Mouse (Mus musculus) embryonic facial prominence, embryonic 14.5 days (tissue): ENCODE measurements around the gene Olfr533. TPM values are rescaled to one million over a fixed set of nuclear protein-coding genes. Genes with fewer than 3 reads are reported as not detected.
"Not testable (repeated sequence)": the region's sequence is repeated elsewhere in the genome, so short reads cannot be mapped to it uniquely, and the experiment has no call there.

Source experiments
- ATAC-seq: fragments of 200-750 bp; cut with Nextera tagmentation; 2 replicates; pipeline ENCODE4 v1.8.0; 2017; ENCODE audit warnings: low read depth, moderate number of reproducible peaks, moderate TSS enrichment
- DNase-seq: peaks from one replicate; pipeline ENCODE4 v3.0.0-alpha.2; 2015; ENCODE audit warnings: low spot score
- H3K27ac ChIP-seq: fragments of 300-500 bp; sonication (generic); replicated peaks from 2 replicates; pipeline ENCODE4 v1.5.1; 2014; ENCODE audit warnings: low read depth, mild to moderate bottlenecking, low read length, moderate library complexity
- H3K27me3 ChIP-seq: fragments of 300-500 bp; sonication (generic); replicated peaks from 2 replicates; pipeline ENCODE4 v1.6.1; 2014; ENCODE audit warnings: low read length; ENCODE audit not compliant: control insufficient read depth, insufficient read depth
- H3K36me3 ChIP-seq: fragments of 300-500 bp; sonication (generic); 2 replicates; pipeline ENCODE4 v1.6.1; 2014; ENCODE audit warnings: low read length, mixed read lengths; ENCODE audit not compliant: control insufficient read depth, insufficient read depth
- H3K4me1 ChIP-seq: fragments of 300-500 bp; sonication (generic); 2 replicates; pipeline ENCODE4 v1.6.1; 2014; ENCODE audit warnings: antibody characterized with exemption, low read length; ENCODE audit not compliant: control insufficient read depth, insufficient read depth
- H3K4me2 ChIP-seq: fragments of 300-500 bp; sonication (generic); 2 replicates; pipeline ENCODE4 v1.6.1; 2014; ENCODE audit warnings: low read depth, mild to moderate bottlenecking, low read length, moderate library complexity, mixed read lengths
- H3K4me3 ChIP-seq: fragments of 300-500 bp; sonication (generic); 2 replicates; pipeline ENCODE4 v1.5.1; 2014; ENCODE audit warnings: low read depth, mild to moderate bottlenecking, low read length
- H3K9ac ChIP-seq: fragments of 300-500 bp; sonication (generic); 2 replicates; pipeline ENCODE4 v1.6.1; 2014; ENCODE audit warnings: low read depth, mild to moderate bottlenecking, low read length, moderate library complexity, mixed read lengths
- H3K9me3 ChIP-seq: fragments of 300-500 bp; sonication (generic); 2 replicates; pipeline ENCODE4 v1.6.1; 2016; ENCODE audit warnings: low read length; ENCODE audit not compliant: control insufficient read depth
- whole genome bisulfite sequencing: fragments of 180-500 bp; shearing (Covaris S2); extraction: QIAGEN DNeasy Blood & Tissue Kit; methylation state at CpG from one replicate; pipeline ENCODE4 v1.1.7; 2014; 5-methylcytosine and 5-hydroxymethylcytosine counted together
- polyA plus RNA-seq: library from polyadenylated mRNA; unstranded; fragments of >200 nt; fragmentation: Nextera tagmentation; extraction: Ambion mirVana; gene quantifications from 2 replicates; pipeline ENCODE4 v1.2.1, GENCODE M21; 2014

The Olfr533 gene
- 0.25 TPM in 1 of 2 replicates, not detected in the other for polyA plus RNA-seq

DNA sequence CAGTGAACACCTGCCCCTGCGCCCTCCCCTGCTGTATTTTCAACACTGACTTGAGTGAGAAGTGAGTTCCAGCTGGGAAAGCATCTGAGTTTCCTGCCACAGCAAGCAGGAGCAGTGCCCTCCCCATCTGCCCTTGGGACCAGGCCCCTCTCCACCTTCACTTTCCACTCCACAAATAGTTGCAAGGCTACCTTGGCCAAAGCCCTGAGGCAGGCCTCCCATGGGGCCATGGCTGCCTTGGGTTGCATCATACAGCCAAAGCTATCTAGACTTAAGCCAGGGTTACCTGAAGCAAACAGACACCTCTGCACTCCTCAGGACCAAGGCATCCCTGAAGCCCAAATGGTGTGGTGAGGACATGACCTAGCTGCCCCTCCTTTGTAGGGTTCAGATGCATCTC is at the start of gene Olfr533:
Gene Olfr533, plus strand, starts transcription at position 301 of the 400 bp plus-strand sequence.
- H3K4me2 ChIP-seq, H3K27me3 ChIP-seq, H3K4me1 ChIP-seq, H3K9ac ChIP-seq, H3K36me3 ChIP-seq, H3K4me3 ChIP-seq, H3K9me3 ChIP-seq, H3K27ac ChIP-seq, DNase-seq, ATAC-seq: not testable (repeated sequence)
- WGBS = 60% methylated on average over 1 of the region's 1 CpGs

DNA sequence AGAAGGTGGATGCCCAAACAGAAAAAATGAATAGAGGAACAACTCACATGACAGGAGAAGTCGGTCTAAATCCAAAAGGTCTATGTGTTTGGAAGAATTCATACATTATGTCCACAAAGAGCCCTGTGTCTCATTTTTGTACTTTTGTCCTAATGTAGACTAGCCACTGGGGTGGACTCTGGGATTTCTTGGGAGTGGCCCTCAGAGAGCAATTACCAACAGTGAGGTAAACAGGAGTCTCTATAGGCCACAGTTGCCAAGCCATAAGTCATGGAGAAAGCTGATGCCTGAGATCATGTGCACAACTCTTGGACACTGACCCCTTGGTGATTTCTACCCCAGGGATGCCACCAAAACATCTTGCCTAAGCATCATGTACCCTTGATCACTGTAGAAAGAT is 41.6 kb upstream of the Olfr533 start, which contains the start of gene Olfr532:
Gene Olfr532, minus strand, starts transcription at position 101 of the 400 bp plus-strand sequence.
- DNase-seq (no peak), ATAC-seq (no peak)
- no peak within 1 kb of the TSS for H3K4me3 ChIP-seq
- H3K4me2 ChIP-seq = no peak within 1 kb of the TSS
- H3K27me3 ChIP-seq = no peaks in the 10 kb centered on the region
- 92% methylated on average over 1 of the region's 1 CpGs for WGBS
- no peaks in the 10 kb centered on the region for H3K36me3 ChIP-seq
- no peaks in the 10 kb centered on the region for H3K4me1 ChIP-seq
- no peak within 1 kb of the TSS for H3K9ac ChIP-seq
- no peaks in the 10 kb centered on the region for H3K9me3 ChIP-seq
- H3K27ac ChIP-seq = no peak within 1 kb of the TSS

DNA sequence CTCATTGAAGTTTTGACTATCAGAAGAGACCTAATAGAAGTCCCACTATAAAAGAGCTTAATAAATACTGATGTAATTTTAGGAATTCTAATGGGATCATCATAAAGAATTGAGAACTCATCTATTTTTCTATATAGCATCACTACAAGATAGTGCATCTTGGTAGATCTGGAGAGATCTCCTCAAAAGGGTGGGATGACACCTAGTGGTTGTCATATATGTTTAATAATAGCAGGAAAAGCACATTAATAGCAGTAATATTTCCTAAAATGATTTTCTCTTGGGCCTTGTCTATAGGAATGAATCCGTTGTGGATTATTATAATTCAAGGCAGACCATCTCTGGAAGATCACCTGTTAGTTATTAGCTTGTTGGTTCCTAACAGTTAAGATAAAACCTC is 20.0 kb upstream of the Olfr533 start:
- Histone ChIP-seq H3K4me2 (no peak overlapping the region), H3K27me3 (no peaks in the 10 kb centered on the region), H3K4me1 (no peaks in the 10 kb centered on the region), H3K9ac (no peak overlapping the region), H3K27ac (no peak overlapping the region), H3K36me3 (no peaks in the 10 kb centered on the region), H3K4me3 (no peak overlapping the region), H3K9me3 (no peaks in the 10 kb centered on the region)
- DNase-seq (no peak), ATAC-seq (no peak)
- 73% methylated on average over 1 of the region's 1 CpGs for WGBS

DNA sequence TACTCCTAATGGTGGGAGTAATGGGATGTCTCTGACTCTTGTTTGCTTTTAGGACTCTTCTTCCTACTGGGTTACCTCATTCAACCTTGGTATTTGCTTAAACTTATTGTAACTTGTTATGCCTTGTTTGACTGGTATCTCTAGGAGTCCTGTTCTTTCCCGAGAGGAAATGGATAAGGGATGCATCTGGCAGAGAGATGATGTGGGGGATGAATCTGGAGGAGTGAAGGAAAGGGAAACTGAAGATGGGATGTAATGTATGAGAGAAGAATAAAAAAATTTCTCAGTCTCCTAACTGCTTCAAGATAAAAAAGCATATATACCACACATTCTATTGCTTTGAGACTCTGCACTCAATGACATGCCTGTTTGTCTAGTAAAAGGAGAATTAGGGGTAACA is 14.7 kb downstream of the Olfr533 start:
- H3K4me1 ChIP-seq = no peaks in the 10 kb centered on the region
- no peaks in the 10 kb centered on the region for H3K9me3 ChIP-seq
- no peak overlapping the region for H3K4me3 ChIP-seq
- H3K4me2 ChIP-seq = no peak overlapping the region
- H3K36me3 ChIP-seq = no peaks in the 10 kb centered on the region
- H3K27ac ChIP-seq = no peak overlapping the region
- 78% methylated on average over 1 of the region's 1 CpGs for WGBS
- ATAC-seq (no peak), DNase-seq (no peak)
- no peak overlapping the region for H3K9ac ChIP-seq
- H3K27me3 ChIP-seq = no peaks in the 10 kb centered on the region

DNA sequence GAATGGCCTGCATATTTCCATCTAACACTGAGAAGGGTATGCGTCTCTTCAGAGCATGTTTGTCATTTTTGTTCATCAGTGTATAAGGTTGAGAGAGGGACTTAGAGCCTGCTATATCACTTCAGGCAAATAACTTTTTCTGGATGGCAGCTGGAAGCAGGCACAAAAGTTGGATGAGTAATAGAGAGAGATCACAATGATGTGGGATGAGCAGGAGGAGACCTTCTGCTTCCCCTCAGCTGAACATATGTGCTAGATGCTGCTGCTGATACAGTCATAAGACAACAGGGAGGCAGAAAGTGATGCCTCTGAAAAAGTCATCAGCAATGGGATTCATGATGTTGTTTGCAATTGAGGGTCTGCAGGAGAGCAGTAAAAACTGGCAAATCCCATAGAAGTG is 15.6 kb downstream of the Olfr533 start:
- Histone ChIP-seq H3K4me2 (no peak overlapping the region), H3K9me3 (no peaks in the 10 kb centered on the region), H3K27ac (no peak overlapping the region), H3K4me3 (no peak overlapping the region), H3K36me3 (no peaks in the 10 kb centered on the region), H3K4me1 (no peaks in the 10 kb centered on the region), H3K27me3 (no peaks in the 10 kb centered on the region), H3K9ac (no peak overlapping the region)
- 77% methylated on average over 1 of the region's 1 CpGs for WGBS
- no peak for DNase-seq
- no peak for ATAC-seq

DNA sequence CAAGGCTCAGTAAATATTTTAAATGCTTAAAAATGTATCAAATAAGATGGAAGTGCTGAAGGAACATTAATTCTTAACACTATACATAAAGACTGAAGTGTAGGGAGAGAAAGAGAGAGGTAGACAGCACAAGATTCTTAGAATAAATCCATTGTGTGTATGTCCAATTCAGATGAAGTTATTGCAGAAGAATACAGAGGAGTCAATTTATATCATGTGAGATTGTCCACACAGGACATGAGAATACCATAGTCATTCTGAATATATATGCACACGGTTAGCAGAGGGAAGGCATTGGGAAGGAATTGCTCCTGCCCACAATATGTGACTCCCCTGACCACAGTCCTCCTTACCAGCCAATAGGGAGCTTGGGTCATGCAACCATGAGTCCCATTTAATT is 20.7 kb downstream of the Olfr533 start, which contains the start of gene Olfr535:
Gene Olfr535, plus strand, starts transcription at position 301 of the 400 bp plus-strand sequence.
- Histone ChIP-seq H3K36me3 (no peaks in the 10 kb centered on the region), H3K4me3 (no peak within 1 kb of the TSS), H3K27ac (no peak within 1 kb of the TSS), H3K4me2 (no peak within 1 kb of the TSS), H3K4me1 (no peaks in the 10 kb centered on the region), H3K9ac (no peak within 1 kb of the TSS), H3K27me3 (no peaks in the 10 kb centered on the region), H3K9me3 (no peaks in the 10 kb centered on the region)
- WGBS = 88% methylated on average over 1 of the region's 1 CpGs
- no peak for ATAC-seq
- DNase-seq = no peak

DNA sequence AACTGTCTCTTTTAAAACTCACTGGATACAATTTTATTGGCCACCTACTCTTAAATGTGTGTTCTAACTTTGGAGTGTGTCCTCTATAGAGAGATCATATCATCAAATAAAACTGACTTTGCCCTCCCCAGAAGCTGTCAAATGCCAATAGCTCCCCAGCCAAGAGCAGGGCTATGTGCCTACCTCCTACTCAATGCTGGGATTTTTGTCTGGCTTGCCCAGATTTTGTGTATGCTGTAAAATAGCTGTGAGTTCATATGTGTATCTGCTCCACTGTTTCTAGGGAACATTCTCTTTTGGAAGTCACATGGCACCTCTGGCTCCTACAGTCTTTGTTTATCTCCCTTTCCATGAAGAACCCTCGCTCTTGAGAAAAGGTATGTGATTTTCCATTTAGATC is 25.8 kb downstream of the Olfr533 start:
- ATAC-seq = no peak
- Histone ChIP-seq H3K9me3 (no peaks in the 10 kb centered on the region), H3K27me3 (no peaks in the 10 kb centered on the region), H3K36me3 (no peaks in the 10 kb centered on the region), H3K9ac (no peak overlapping the region), H3K4me2 (no peak overlapping the region), H3K4me1 (no peaks in the 10 kb centered on the region), H3K4me3 (no peak overlapping the region), H3K27ac (no peak overlapping the region)
- no peak for DNase-seq
- WGBS = 97% methylated on average over 1 of the region's 1 CpGs

DNA sequence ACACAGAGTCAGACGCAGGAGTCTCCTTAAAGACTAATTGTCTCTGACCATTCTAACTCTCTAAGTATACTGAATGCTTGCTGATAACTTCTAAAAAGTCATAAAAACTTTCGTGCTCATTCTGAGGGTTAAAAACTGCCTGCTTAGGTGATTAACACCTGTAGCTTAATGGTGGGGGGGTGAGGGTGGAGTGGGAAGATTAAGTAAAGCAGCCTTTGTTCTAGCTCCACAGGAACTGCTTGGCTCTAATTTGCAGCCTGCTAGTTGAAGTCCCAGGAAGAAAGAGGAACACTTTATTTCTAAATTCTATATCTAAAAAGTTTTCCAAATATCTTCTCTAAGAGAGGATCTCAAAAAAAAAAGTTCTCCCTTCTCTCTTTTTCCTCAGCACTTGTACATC is 31.1 kb downstream of the Olfr533 start:
- no peaks in the 10 kb centered on the region for H3K36me3 ChIP-seq
- no peak for ATAC-seq
- WGBS = 39% methylated on average over 2 of the region's 2 CpGs

DNA sequence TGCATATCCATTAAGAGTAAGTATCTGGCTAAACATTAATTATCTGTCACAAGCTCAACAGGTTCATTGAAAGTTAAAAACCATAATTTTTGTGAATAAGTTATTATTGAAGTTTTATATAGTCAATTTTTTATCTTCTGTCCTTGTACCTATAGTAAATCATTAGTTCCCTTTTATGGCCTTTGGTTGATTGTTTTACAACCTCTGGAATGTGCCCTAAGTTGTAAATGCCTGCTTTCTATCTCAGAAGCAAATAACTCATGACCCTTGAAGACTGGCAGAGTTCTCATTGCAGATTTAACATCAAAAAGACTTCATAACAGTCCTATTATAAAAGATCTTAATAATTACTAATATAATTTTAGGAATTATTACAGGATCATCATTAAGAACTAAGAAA is 31.5 kb downstream of the Olfr533 start:
- no peak overlapping the region for H3K27ac ChIP-seq
- DNase-seq (no peak), ATAC-seq (no peak)
- no peaks in the 10 kb centered on the region for H3K9me3 ChIP-seq
- no peak overlapping the region for H3K9ac ChIP-seq
- no peaks in the 10 kb centered on the region for H3K4me1 ChIP-seq
- no peak overlapping the region for H3K4me2 ChIP-seq
- H3K4me3 ChIP-seq = no peak overlapping the region
- H3K36me3 ChIP-seq = no peaks in the 10 kb centered on the region
- no peaks in the 10 kb centered on the region for H3K27me3 ChIP-seq

More for the DNA sequence above, 31.1 kb downstream of the Olfr533 start:
- Histone ChIP-seq H3K27ac (no peak overlapping the region), H3K4me2 (no peak overlapping the region), H3K4me1 (no peaks in the 10 kb centered on the region), H3K9me3 (no peaks in the 10 kb centered on the region), H3K4me3 (no peak overlapping the region), H3K27me3 (no peaks in the 10 kb centered on the region), H3K9ac (no peak overlapping the region)
- DNase-seq = no peak
